Mouse (Mus musculus) liver, embryonic 14.5 days (tissue): ENCODE data around the gene Snhg11. TPM values are rescaled to one million over a fixed set of nuclear protein-coding genes. Genes with fewer than 3 reads are reported as not detected.
A peak's percentile ranks its signal among the peaks of the same experiment; 100 is the strongest.

ENCODE experiments used
- ATAC-seq: fragments of 200-750 bp; cut with Nextera tagmentation; 2 replicates; pipeline ENCODE4 v1.8.0; 2017; ENCODE audit warnings: moderate number of reproducible peaks, mild to moderate bottlenecking, moderate library complexity; ENCODE audit not compliant: insufficient read depth
- DNase-seq, 3 experiments: peaks; one replicate each; pipeline ENCODE4 v3.0.0-alpha.2; 2012 to 2013; ENCODE audit warnings: low read depth in 3 of 3, low spot score in 3 of 3
- H3K27ac ChIP-seq: fragments of 300-500 bp; sonication (generic); 2 replicates; pipeline ENCODE4 v1.5.1; 2014; ENCODE audit warnings: moderate library complexity, mild to moderate bottlenecking, control low read depth, inconsistent platforms
- H3K27me3 ChIP-seq: fragments of 300-500 bp; sonication (generic); 2 replicates; pipeline ENCODE4 v1.6.1; 2014; ENCODE audit warnings: mild to moderate bottlenecking, low read length, moderate library complexity; ENCODE audit not compliant: control insufficient read depth, insufficient read depth
- H3K36me3 ChIP-seq: fragments of 300-500 bp; sonication (generic); replicated peaks from 2 replicates; pipeline ENCODE4 v1.6.1; 2014; ENCODE audit warnings: low read depth; ENCODE audit not compliant: control insufficient read depth, insufficient read depth
- H3K4me1 ChIP-seq, 2 experiments: fragments of 200-500 bp in 1 of 2; fragments of 300-500 bp in 1 of 2; sonication (generic) in 1 of 2; replicated peaks; 2 replicates each; pipeline ENCODE4 v1.6.1; 2012 to 2014; ENCODE audit warnings: antibody characterized with exemption in 1 of 2, inconsistent platforms in 1 of 2, low read length in 1 of 2; ENCODE audit not compliant: control insufficient read depth in 2 of 2, insufficient read depth in 2 of 2
- H3K4me2 ChIP-seq: fragments of 300-500 bp; sonication (generic); 2 replicates; pipeline ENCODE4 v1.6.1; 2014; ENCODE audit warnings: low read depth, mild to moderate bottlenecking, control low read depth, moderate library complexity
- H3K4me3 ChIP-seq, 2 experiments: fragments of 200-500 bp in 1 of 2; fragments of 300-500 bp in 1 of 2; sonication (generic) in 1 of 2; 2 replicates each; pipeline ENCODE4 v1.5.1; 2012 to 2014; ENCODE audit warnings: low read depth in 2 of 2, low read length in 2 of 2, mild to moderate bottlenecking in 2 of 2, control low read depth in 1 of 2, inconsistent platforms in 1 of 2, moderate library complexity in 1 of 2; ENCODE audit not compliant: insufficient read depth in 1 of 2
- H3K9ac ChIP-seq: fragments of 300-500 bp; sonication (generic); replicated peaks from 2 replicates; pipeline ENCODE4 v1.6.1; 2014; ENCODE audit warnings: mild to moderate bottlenecking, control low read depth, moderate library complexity
- H3K9me3 ChIP-seq: fragments of 300-500 bp; sonication (generic); 2 replicates; pipeline ENCODE4 v1.6.1; 2016; ENCODE audit warnings: low read length, mixed read lengths; ENCODE audit not compliant: control insufficient read depth
- CTCF ChIP-seq: IDR thresholded peaks from 2 replicates; pipeline ENCODE4 v1.5.1; 2016; ENCODE audit warnings: antibody characterized with exemption, low read depth, control low read depth
- EP300 ChIP-seq: IDR thresholded peaks from 2 replicates; pipeline ENCODE4 v1.6.1; 2016; ENCODE audit warnings: antibody characterized with exemption, low read depth
- WGBS: fragments of 180-500 bp; shearing (Covaris S2); extraction: QIAGEN DNeasy Blood & Tissue Kit; methylation state at CpG from one replicate; pipeline ENCODE4 v1.1.7; 2014; ENCODE audit not compliant: insufficient replicate concordance; 5-methylcytosine and 5-hydroxymethylcytosine counted together
- polyA plus RNA-seq, 2 experiments: library from polyadenylated mRNA; depleted of rRNA in 1 of 2; stranded (reverse) in 1 of 2; unstranded in 1 of 2; fragments of >200 nt; fragmentation: Nextera tagmentation in 1 of 2; extraction: Ambion mirVana in 1 of 2; gene quantifications; 2 replicates each; pipeline versions ENCODE4 v1.2.1 to v1.2.3; 2012 to 2014

Gene Snhg11
- polyA plus RNA-seq (2012; rRNA removed) (2.0 and 2.4 TPM in 2 replicates), polyA plus RNA-seq (2014; fragmentation: Nextera tagmentation; extraction: Ambion mirVana) (0.42 and 0.63 TPM in 2 replicates)

- Histone ChIP-seq H3K27me3 (peaks cover 26% of the 10 kb centered on the region), H3K9me3 (no peaks in the 10 kb centered on the region), H3K27ac (no peak within 1 kb of the TSS), H3K4me1 (peaks cover 0 to 3% of the 10 kb centered on the region in 2 experiments; a peak in 1 of 4 replicates), H3K4me2 (peak within 1 kb of the TSS; percentile 35; the same call in 1 of the 2 replicates), H3K9ac (no peak within 1 kb of the TSS), H3K36me3 (no peaks in the 10 kb centered on the region), H3K4me3 (peak within 1 kb of the TSS; percentile 1 to 13; a peak in 2 of 4 replicates)
- TF ChIP-seq EP300, result no peak
- TF ChIP-seq CTCF, result peak; percentile 71
- ATAC-seq (peak; percentile 24; the same call in 1 of the 2 replicates), DNase-seq (peak in 1 of 3 experiments; percentile 11)
- 2% methylated on average over 36 of the region's 36 CpGs for whole genome bisulfite sequencing
Observed at GRCm38 (mm10) chr2:158375443-158376122, at the start of gene Snhg11. Snhg11 (plus strand) TSS chr2:158375638.

- Histone ChIP-seq H3K4me3 (no peak overlapping the region), H3K9ac (no peak overlapping the region), H3K9me3 (no peaks in the 10 kb centered on the region), H3K27me3 (no peaks in the 10 kb centered on the region), H3K27ac (no peak overlapping the region), H3K4me1 (no peaks in the 10 kb centered on the region), H3K4me2 (no peak overlapping the region), H3K36me3 (no peaks in the 10 kb centered on the region)
- no peak for TF ChIP-seq EP300
- TF ChIP-seq CTCF, result no peak
- ATAC-seq, result no peak
- WGBS, result 71% methylated on average over 13 of the region's 13 CpGs
- DNase-seq, result no peak
Observed at GRCm38 (mm10) chr2:158334356-158334755, 41.1 kb upstream of the Snhg11 start.

GRCm38 (mm10) chr2:158337698-158338097 is 37.7 kb upstream of the Snhg11 start:
- no peak for ATAC-seq
- no peak overlapping the region for H3K4me3 ChIP-seq
- no peaks in the 10 kb centered on the region for H3K9me3 ChIP-seq
- no peak overlapping the region for H3K9ac ChIP-seq
- no peaks in the 10 kb centered on the region for H3K4me1 ChIP-seq
- H3K4me2 ChIP-seq, result no peak overlapping the region
- DNase-seq, result no peak
- no peaks in the 10 kb centered on the region for H3K36me3 ChIP-seq
- 66% methylated on average over 10 of the region's 10 CpGs for WGBS
- no peak for TF ChIP-seq CTCF
- TF ChIP-seq EP300, result no peak
- H3K27ac ChIP-seq, result no peak overlapping the region
- no peaks in the 10 kb centered on the region for H3K27me3 ChIP-seq

GRCm38 (mm10) chr2:158339948-158340564 is 35.4 kb upstream of the Snhg11 start:
- Histone ChIP-seq H3K4me2 (no peak overlapping the region), H3K4me3 (no peak overlapping the region), H3K9me3 (no peaks in the 10 kb centered on the region), H3K36me3 (no peaks in the 10 kb centered on the region), H3K9ac (no peak overlapping the region), H3K27ac (no peak overlapping the region), H3K4me1 (no peaks in the 10 kb centered on the region), H3K27me3 (no peaks in the 10 kb centered on the region)
- TF ChIP-seq EP300 (no peak), CTCF (peak; percentile 81)
- DNase-seq, result peak in 2 of 3 experiments; percentile 24 to 30
- no peak for ATAC-seq
- 27% methylated on average over 11 of the region's 11 CpGs for WGBS

- 47% methylated on average over 2 of the region's 2 CpGs for WGBS
- no peak for DNase-seq
- Histone ChIP-seq H3K36me3 (no peaks in the 10 kb centered on the region), H3K9ac (no peak overlapping the region), H3K4me1 (no peaks in the 10 kb centered on the region), H3K27ac (no peak overlapping the region), H3K9me3 (no peaks in the 10 kb centered on the region), H3K4me2 (no peak overlapping the region), H3K4me3 (no peak overlapping the region), H3K27me3 (no peaks in the 10 kb centered on the region)
- ATAC-seq, result peak; percentile 15; the same call in 1 of the 2 replicates
- TF ChIP-seq EP300 (no peak), CTCF (no peak)
Observed at GRCm38 (mm10) chr2:158341324-158341723, 34.1 kb upstream of the Snhg11 start.
